Mouse (Mus musculus): Measurements from ENCODE around the gene Fam166b. TPM values are rescaled to one million over a fixed set of nuclear protein-coding genes. Genes with fewer than 3 reads are reported as not detected.
A peak's percentile ranks its signal among the peaks of the same experiment; 100 is the strongest.

Gene Fam166b
- polyA plus RNA-seq, 1 experiment from 2014 or later = not detected

GRCm38 (mm10) chr4:43425648-43426380, 3.1 kb downstream of the Fam166b start:
- Histone ChIP-seq H3K4me2 (ENCODE audit: low read depth, severe bottlenecking) (peak overlapping the region; percentile 41), H3K9me3 (ENCODE audit: control insufficient read depth, low read length) (no peaks in the 10 kb centered on the region), H3K9ac (ENCODE audit: low read length) (peak overlapping the region; percentile 47), H3K4me1 (ENCODE audit: control insufficient read depth, insufficient read depth, low read length) (peaks cover 4% of the 10 kb centered on the region), H3K27ac (replicated peaks; ENCODE audit: low read depth, low read length) (no peak overlapping the region), H3K36me3 (ENCODE audit: control insufficient read depth, insufficient read depth, low read length) (peaks cover 3% of the 10 kb centered on the region; the same call in 1 of the 2 replicates), H3K4me3 (ENCODE audit: low read depth, low read length) (peak overlapping the region; percentile 10; the same call in 1 of the 2 replicates), H3K27me3 (ENCODE audit: control insufficient read depth, insufficient read depth, low read length) (peaks cover 51% of the 10 kb centered on the region)
- 10% methylated on average over 30 of the region's 31 CpGs for WGBS
- DNase-seq (ENCODE audit: low spot score) (peak; percentile 49), ATAC-seq (ENCODE audit: insufficient number of reproducible peaks, low FRiP score, low TSS enrichment, low read depth) (peak; percentile 50; the same call in 1 of the 2 replicates)

DNA sequence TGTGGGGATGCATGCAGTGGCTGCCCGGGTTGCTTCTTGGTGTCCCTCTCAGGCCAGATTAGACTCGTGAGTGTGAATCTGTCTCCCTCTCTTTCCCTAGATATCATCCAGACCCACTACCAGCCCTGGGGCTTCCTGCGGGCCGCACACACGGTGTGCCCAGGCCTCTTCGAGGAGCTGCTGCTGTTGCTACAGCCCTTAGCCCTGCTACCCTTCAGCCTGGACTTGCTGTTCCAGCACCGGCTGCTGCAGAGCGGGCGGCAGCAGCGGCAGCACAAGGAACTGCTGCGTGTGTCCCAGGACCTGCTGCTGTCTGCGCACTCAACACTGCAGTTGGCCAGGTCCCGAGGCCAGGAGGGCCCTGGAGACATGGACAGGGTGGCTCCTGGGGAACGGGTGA, 3.7 kb downstream of the Fam166b start:
- H3K4me2 ChIP-seq (ENCODE audit: low read depth, severe bottlenecking) = peak overlapping the region; percentile 41
- DNase-seq (ENCODE audit: low spot score) = peak; percentile 44
- H3K27ac ChIP-seq (replicated peaks; ENCODE audit: low read depth, low read length) = no peak overlapping the region
- WGBS = 17% methylated on average over 14 of the region's 14 CpGs
- H3K9me3 ChIP-seq (ENCODE audit: control insufficient read depth, low read length) = no peaks in the 10 kb centered on the region
- H3K9ac ChIP-seq (ENCODE audit: low read length) = peak overlapping the region; percentile 47; the same call in 1 of the 2 replicates
- H3K27me3 ChIP-seq (ENCODE audit: control insufficient read depth, insufficient read depth, low read length) = peaks cover 51% of the 10 kb centered on the region
- 0 out of 2 replicates have a peak, but pooled peaks have one; percentile 8 for ATAC-seq (ENCODE audit: insufficient number of reproducible peaks, low FRiP score, low TSS enrichment, low read depth)
- H3K4me3 ChIP-seq (ENCODE audit: low read depth, low read length) = peak overlapping the region; percentile 10; the same call in 1 of the 2 replicates
- peaks cover 3% of the 10 kb centered on the region; the same call in 1 of the 2 replicates for H3K36me3 ChIP-seq (ENCODE audit: control insufficient read depth, insufficient read depth, low read length)
- H3K4me1 ChIP-seq (ENCODE audit: control insufficient read depth, insufficient read depth, low read length) = peaks cover 4% of the 10 kb centered on the region

DNA sequence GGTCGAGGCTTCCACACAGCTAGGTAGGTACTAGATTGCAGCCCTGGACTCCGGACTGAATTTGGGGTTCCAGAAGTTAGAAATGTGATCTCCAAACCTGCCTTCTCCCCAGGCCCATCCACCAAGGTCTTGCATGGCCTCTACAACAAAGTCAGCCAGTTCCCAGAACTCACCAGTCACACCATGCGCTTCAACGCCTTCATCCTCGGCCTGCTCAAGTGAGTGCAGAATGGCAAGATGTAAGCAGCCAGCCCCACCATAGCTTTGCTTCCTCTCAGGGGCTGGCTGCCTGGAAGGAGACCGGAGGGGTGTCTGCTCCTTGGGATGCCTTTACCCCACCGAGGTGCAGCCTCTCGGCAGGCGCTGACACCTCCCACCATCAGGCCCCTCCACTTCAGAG, 4.9 kb downstream of the Fam166b start:
- H3K27ac ChIP-seq (replicated peaks; ENCODE audit: low read depth, low read length) = no peak overlapping the region
- no peaks in the 10 kb centered on the region for H3K9me3 ChIP-seq (ENCODE audit: control insufficient read depth, low read length)
- H3K27me3 ChIP-seq (ENCODE audit: control insufficient read depth, insufficient read depth, low read length) = peaks cover 47% of the 10 kb centered on the region
- H3K36me3 ChIP-seq (ENCODE audit: control insufficient read depth, insufficient read depth, low read length) = peaks cover 3% of the 10 kb centered on the region; the same call in 1 of the 2 replicates
- ATAC-seq (ENCODE audit: insufficient number of reproducible peaks, low FRiP score, low TSS enrichment, low read depth) (no peak), DNase-seq (ENCODE audit: low spot score) (no peak)
- no peak overlapping the region for H3K9ac ChIP-seq (ENCODE audit: low read length)
- H3K4me2 ChIP-seq (ENCODE audit: low read depth, severe bottlenecking) = no peak overlapping the region
- WGBS = 72% methylated on average over 9 of the region's 9 CpGs
- H3K4me1 ChIP-seq (ENCODE audit: control insufficient read depth, insufficient read depth, low read length) = peaks cover 4% of the 10 kb centered on the region
- no peak overlapping the region for H3K4me3 ChIP-seq (ENCODE audit: low read depth, low read length)

DNA sequence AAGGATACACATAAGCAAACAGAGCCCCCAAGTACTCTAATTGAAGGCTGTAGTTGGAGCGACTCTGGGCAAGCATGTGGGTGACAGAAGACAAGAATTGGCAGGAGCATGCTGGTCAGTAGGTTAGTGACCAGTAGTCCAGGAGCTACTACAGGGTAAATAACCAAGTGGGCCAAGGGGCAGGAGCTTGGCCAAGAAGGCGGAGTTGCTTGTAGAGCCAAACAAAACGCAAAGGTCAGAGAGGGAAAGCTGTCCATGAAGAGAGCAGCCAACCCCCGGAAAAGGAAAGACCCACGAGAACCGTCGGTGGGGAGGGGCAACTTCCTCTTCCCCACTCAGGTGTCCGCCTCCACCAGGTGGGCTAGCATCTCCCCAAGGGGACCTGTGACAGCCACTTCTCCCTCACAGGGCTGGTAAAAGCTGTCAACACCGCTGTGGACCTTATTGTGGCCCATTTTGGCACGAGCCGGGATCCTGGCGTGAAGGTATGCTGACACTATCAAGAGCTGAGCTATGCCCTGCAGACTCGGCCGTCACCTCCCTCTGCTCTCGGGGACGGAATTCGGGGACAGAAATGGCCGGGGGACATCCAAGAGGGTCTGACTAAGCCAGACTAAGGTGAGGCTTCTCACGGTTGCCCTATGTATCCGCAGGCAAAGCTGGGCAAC, 5.5 kb downstream of the Fam166b start:
- peaks cover 3% of the 10 kb centered on the region; the same call in 1 of the 2 replicates for H3K36me3 ChIP-seq (ENCODE audit: control insufficient read depth, insufficient read depth, low read length)
- 92% methylated on average over 20 of the region's 20 CpGs for WGBS

GRCm38 (mm10) chr4:43421632-43422240, 7.2 kb downstream of the Fam166b start:
- H3K9ac ChIP-seq (ENCODE audit: low read length) = no peak overlapping the region
- no peak overlapping the region for H3K4me3 ChIP-seq (ENCODE audit: low read depth, low read length)
- ATAC-seq (ENCODE audit: insufficient number of reproducible peaks, low FRiP score, low TSS enrichment, low read depth) (no peak), DNase-seq (ENCODE audit: low spot score) (no peak)
- peaks cover 3% of the 10 kb centered on the region; the same call in 1 of the 2 replicates for H3K36me3 ChIP-seq (ENCODE audit: control insufficient read depth, insufficient read depth, low read length)
- 75% methylated on average over 28 of the region's 28 CpGs for WGBS
- peaks cover 24% of the 10 kb centered on the region for H3K27me3 ChIP-seq (ENCODE audit: control insufficient read depth, insufficient read depth, low read length)
- H3K27ac ChIP-seq (replicated peaks; ENCODE audit: low read depth, low read length) = no peak overlapping the region
- no peaks in the 10 kb centered on the region for H3K9me3 ChIP-seq (ENCODE audit: control insufficient read depth, low read length)
- H3K4me2 ChIP-seq (ENCODE audit: low read depth, severe bottlenecking) = no peak overlapping the region
- peaks cover 4% of the 10 kb centered on the region for H3K4me1 ChIP-seq (ENCODE audit: control insufficient read depth, insufficient read depth, low read length)

More for the DNA sequence above, 5.5 kb downstream of the Fam166b start:
- Histone ChIP-seq H3K4me1 (ENCODE audit: control insufficient read depth, insufficient read depth, low read length) (peaks cover 4% of the 10 kb centered on the region), H3K27me3 (ENCODE audit: control insufficient read depth, insufficient read depth, low read length) (peaks cover 41% of the 10 kb centered on the region), H3K27ac (replicated peaks; ENCODE audit: low read depth, low read length) (no peak overlapping the region), H3K9ac (ENCODE audit: low read length) (no peak overlapping the region), H3K4me2 (ENCODE audit: low read depth, severe bottlenecking) (no peak overlapping the region), H3K4me3 (ENCODE audit: low read depth, low read length) (no peak overlapping the region), H3K9me3 (ENCODE audit: control insufficient read depth, low read length) (no peaks in the 10 kb centered on the region)
- no peak for ATAC-seq (ENCODE audit: insufficient number of reproducible peaks, low FRiP score, low TSS enrichment, low read depth)
- DNase-seq (ENCODE audit: low spot score) = no peak

GRCm38 (mm10) chr4:43420305-43420704, 8.6 kb downstream of the Fam166b start:
- peaks cover 7% of the 10 kb centered on the region; the same call in 1 of the 2 replicates for H3K36me3 ChIP-seq (ENCODE audit: control insufficient read depth, insufficient read depth, low read length)
- H3K27me3 ChIP-seq (ENCODE audit: control insufficient read depth, insufficient read depth, low read length) = peaks cover 10% of the 10 kb centered on the region
- no peak overlapping the region for H3K9ac ChIP-seq (ENCODE audit: low read length)
- no peak overlapping the region for H3K4me3 ChIP-seq (ENCODE audit: low read depth, low read length)
- ATAC-seq (ENCODE audit: insufficient number of reproducible peaks, low FRiP score, low TSS enrichment, low read depth) = no peak
- H3K4me2 ChIP-seq (ENCODE audit: low read depth, severe bottlenecking) = no peak overlapping the region
- H3K4me1 ChIP-seq (ENCODE audit: control insufficient read depth, insufficient read depth, low read length) = no peaks in the 10 kb centered on the region
- no peak overlapping the region for H3K27ac ChIP-seq (replicated peaks; ENCODE audit: low read depth, low read length)
- H3K9me3 ChIP-seq (ENCODE audit: control insufficient read depth, low read length) = no peaks in the 10 kb centered on the region
- WGBS = 6% methylated on average over 6 of the region's 6 CpGs
- DNase-seq (ENCODE audit: low spot score) = peak; percentile 83

DNA sequence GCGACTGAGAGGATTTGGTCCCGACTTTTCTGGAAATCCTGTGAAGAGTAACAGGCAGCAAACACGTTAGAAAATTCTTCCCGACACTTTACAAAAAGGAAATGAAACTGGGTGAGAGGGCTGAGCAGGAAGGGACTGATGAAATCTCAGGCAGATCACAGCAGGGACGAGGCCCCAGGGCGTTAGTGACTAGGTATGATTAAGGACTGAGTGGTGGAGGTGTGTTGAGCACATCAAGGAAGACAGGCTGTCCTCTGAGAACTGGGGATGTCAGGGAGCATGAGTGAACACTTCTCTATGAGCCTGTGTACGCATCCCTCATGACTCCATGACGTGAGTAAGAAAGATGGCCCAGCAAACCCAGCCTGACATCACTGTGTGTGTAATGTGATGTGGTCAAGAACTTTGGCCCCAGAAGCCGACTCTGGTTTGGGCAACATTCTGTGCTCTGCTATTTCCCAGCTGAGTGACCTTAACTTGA, 9.1 kb downstream of the Fam166b start:
- peaks cover 6% of the 10 kb centered on the region for H3K27me3 ChIP-seq (ENCODE audit: control insufficient read depth, insufficient read depth, low read length)
- no peak overlapping the region for H3K27ac ChIP-seq (replicated peaks; ENCODE audit: low read depth, low read length)
- H3K4me3 ChIP-seq (ENCODE audit: low read depth, low read length) = no peak overlapping the region
- H3K36me3 ChIP-seq (ENCODE audit: control insufficient read depth, insufficient read depth, low read length) = peaks cover 10% of the 10 kb centered on the region; the same call in 1 of the 2 replicates
- no peaks in the 10 kb centered on the region for H3K4me1 ChIP-seq (ENCODE audit: control insufficient read depth, insufficient read depth, low read length)
- no peak overlapping the region for H3K9ac ChIP-seq (ENCODE audit: low read length)
- no peaks in the 10 kb centered on the region for H3K9me3 ChIP-seq (ENCODE audit: control insufficient read depth, low read length)
- 66% methylated on average over 9 of the region's 9 CpGs for WGBS
- no peak overlapping the region for H3K4me2 ChIP-seq (ENCODE audit: low read depth, severe bottlenecking)
- ATAC-seq (ENCODE audit: insufficient number of reproducible peaks, low FRiP score, low TSS enrichment, low read depth) (no peak), DNase-seq (ENCODE audit: low spot score) (no peak)
